Mouse (Mus musculus) forebrain, postnatal 0 days (tissue): ENCODE data around the gene Shank1. TPM values are rescaled to one million over a fixed set of nuclear protein-coding genes. Genes with fewer than 3 reads are reported as not detected.

Source experiments
- ATAC-seq: fragments of 200-750 bp; cut with Nextera tagmentation; 2 replicates; pipeline ENCODE4 v1.8.0; 2017; ENCODE audit warnings: mild to moderate bottlenecking, moderate library complexity
- DNase-seq: peaks from one replicate; pipeline ENCODE4 v3.0.0-alpha.2; 2015
- H3K27ac ChIP-seq: fragments of 300-500 bp; sonication (generic); 2 replicates; pipeline ENCODE4 v1.5.1; 2014; ENCODE audit warnings: low read depth, mild to moderate bottlenecking, antibody characterized with exemption, low read length, moderate library complexity, mixed read lengths
- H3K27me3 ChIP-seq: fragments of 300-500 bp; sonication (generic); 2 replicates; pipeline ENCODE4 v1.6.1; 2014; ENCODE audit warnings: mild to moderate bottlenecking, low read length, mixed read lengths; ENCODE audit not compliant: insufficient read depth
- H3K36me3 ChIP-seq: fragments of 300-500 bp; sonication (generic); 2 replicates; pipeline ENCODE4 v1.6.1; 2014; ENCODE audit warnings: mild to moderate bottlenecking, moderate library complexity; ENCODE audit not compliant: insufficient read depth
- H3K4me1 ChIP-seq: fragments of 300-500 bp; sonication (generic); 2 replicates; pipeline ENCODE4 v1.6.1; 2014; ENCODE audit warnings: antibody characterized with exemption; ENCODE audit not compliant: insufficient read depth
- H3K4me2 ChIP-seq: fragments of 300-500 bp; sonication (generic); 2 replicates; pipeline ENCODE4 v1.6.1; 2014; ENCODE audit warnings: low read depth, mild to moderate bottlenecking, moderate library complexity
- H3K4me3 ChIP-seq: fragments of 300-500 bp; sonication (generic); 2 replicates; pipeline ENCODE4 v1.5.1; 2014; ENCODE audit warnings: low read depth, low read length, mixed read lengths
- H3K9ac ChIP-seq: fragments of 300-500 bp; sonication (generic); 2 replicates; pipeline ENCODE4 v1.6.1; 2014; ENCODE audit warnings: mild to moderate bottlenecking
- H3K9me3 ChIP-seq: fragments of 300-500 bp; sonication (generic); 2 replicates; pipeline ENCODE4 v1.6.1; 2016; ENCODE audit warnings: low read length
- CTCF ChIP-seq: sonication (generic); IDR thresholded peaks from 2 replicates; pipeline ENCODE4 v1.5.1; 2016; ENCODE audit warnings: antibody characterized with exemption, control low read depth, low read depth
- WGBS: fragments of 180-500 bp; shearing (Covaris S2); extraction: QIAGEN DNeasy Blood & Tissue Kit; methylation state at CpG from one replicate; pipeline ENCODE4 v1.1.7; 2014; 5-methylcytosine and 5-hydroxymethylcytosine counted together
- polyA plus RNA-seq: library from polyadenylated mRNA; unstranded; fragments of >200 nt; fragmentation: Nextera tagmentation; extraction: Ambion mirVana; gene quantifications from 2 replicates; pipeline ENCODE4 v1.2.1, GENCODE M21; 2015
- total RNA-seq: library from RNA; depleted of rRNA; stranded (reverse); fragments of >200 nt; gene quantifications from 2 replicates; pipeline ENCODE4 v1.2.3, GENCODE M21; 2014

Gene Shank1
- total and polyA plus RNA-seq, 2 experiments from 2014 or later: 29.7 to 34.2 TPM

- TF ChIP-seq CTCF: no peak
- H3K4me1 ChIP-seq: no peaks in the 10 kb centered on the region
- peaks cover 13% of the 10 kb centered on the region; the same call in 1 of the 2 replicates for H3K27me3 ChIP-seq
- WGBS: 4% methylated on average over 24 of the region's 26 CpGs
- H3K36me3 ChIP-seq: peaks cover 14% of the 10 kb centered on the region
- H3K4me3 ChIP-seq: peak overlapping the region; percentile 47
- H3K27ac ChIP-seq: peak overlapping the region; percentile 75
- H3K9ac ChIP-seq: peak overlapping the region; percentile 51
- DNase-seq: peak; percentile 63
- ATAC-seq: peak; percentile 20
- no peaks in the 10 kb centered on the region for H3K9me3 ChIP-seq
- H3K4me2 ChIP-seq: peak overlapping the region; percentile 86
These were observed 49.0 kb downstream of the Shank1 start for GRCm38 (mm10) chr7:44358886-44359654.

DNA sequence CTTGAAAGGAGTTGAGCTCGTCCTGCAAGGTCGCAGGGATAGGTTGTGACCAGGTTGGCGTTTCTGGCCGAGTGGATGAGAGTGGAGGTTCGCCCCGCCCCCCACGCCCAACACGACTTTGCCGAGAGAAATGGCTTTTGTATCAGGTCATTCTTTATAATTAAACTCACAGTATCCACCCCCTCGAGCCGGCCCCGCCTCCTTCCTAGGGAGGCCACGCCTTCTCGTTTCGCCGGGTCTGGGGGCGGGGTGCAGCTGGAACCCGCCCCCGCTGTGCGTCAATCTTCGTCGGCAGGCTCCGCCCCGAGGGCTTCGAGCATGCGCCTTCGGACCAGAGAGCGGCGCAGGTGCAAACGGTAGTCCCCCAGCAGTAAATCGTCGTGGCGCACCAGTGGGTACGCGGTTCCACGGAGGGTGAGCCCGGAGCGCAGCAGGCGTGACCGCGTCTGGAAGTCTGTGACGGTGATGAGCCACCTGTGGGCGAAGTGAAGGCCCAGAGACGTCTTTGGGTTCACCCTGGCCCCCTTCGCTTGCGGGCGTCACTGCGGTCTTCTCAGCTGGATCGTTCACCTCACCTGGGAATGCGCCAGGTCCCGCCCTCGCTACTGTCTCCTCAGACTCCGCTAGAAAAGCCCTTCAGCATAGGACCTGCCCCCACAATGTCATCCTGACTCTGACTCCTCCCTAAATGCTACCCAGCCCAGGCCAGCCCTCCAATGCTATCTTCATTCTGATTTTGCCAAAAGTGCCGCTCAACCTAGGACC lies 50.0 kb downstream of the Shank1 start:
- H3K27me3 ChIP-seq: peaks cover 13% of the 10 kb centered on the region; the same call in 1 of the 2 replicates

GRCm38 (mm10) chr7:44360792-44361301 lies 50.8 kb downstream of the Shank1 start:
- peaks cover 5% of the 10 kb centered on the region; the same call in 1 of the 2 replicates for H3K36me3 ChIP-seq
- TF ChIP-seq CTCF: peak; percentile 26; the same call in 1 of the 2 replicates
- WGBS: 6% methylated on average over 21 of the region's 21 CpGs
- no peaks in the 10 kb centered on the region for H3K9me3 ChIP-seq
- peak overlapping the region; percentile 47 for H3K4me3 ChIP-seq
- peak; percentile 21 for ATAC-seq
- H3K27me3 ChIP-seq: peaks cover 13% of the 10 kb centered on the region; the same call in 1 of the 2 replicates
- H3K4me1 ChIP-seq: no peaks in the 10 kb centered on the region
- peak overlapping the region; percentile 51; the same call in 1 of the 2 replicates for H3K9ac ChIP-seq
- 0 out of 2 replicates have a peak overlapping the region, but pooled peaks have one; percentile 75 for H3K27ac ChIP-seq
- H3K4me2 ChIP-seq: peak overlapping the region; percentile 86
- DNase-seq: peak; percentile 56

More for the DNA sequence above, 50.0 kb downstream of the Shank1 start:
- Histone ChIP-seq H3K4me3 (peak overlapping the region; percentile 47), H3K36me3 (peaks cover 5% of the 10 kb centered on the region; the same call in 1 of the 2 replicates), H3K9ac (peak overlapping the region; percentile 51), H3K4me2 (peak overlapping the region; percentile 86), H3K9me3 (no peaks in the 10 kb centered on the region), H3K27ac (peak overlapping the region; percentile 75), H3K4me1 (no peaks in the 10 kb centered on the region)
- peak; percentile 97 for DNase-seq
- TF ChIP-seq CTCF: peak; percentile 36
- peak; percentile 79 for ATAC-seq
- under 1% methylated on average over 52 of the region's 54 CpGs for WGBS

DNA sequence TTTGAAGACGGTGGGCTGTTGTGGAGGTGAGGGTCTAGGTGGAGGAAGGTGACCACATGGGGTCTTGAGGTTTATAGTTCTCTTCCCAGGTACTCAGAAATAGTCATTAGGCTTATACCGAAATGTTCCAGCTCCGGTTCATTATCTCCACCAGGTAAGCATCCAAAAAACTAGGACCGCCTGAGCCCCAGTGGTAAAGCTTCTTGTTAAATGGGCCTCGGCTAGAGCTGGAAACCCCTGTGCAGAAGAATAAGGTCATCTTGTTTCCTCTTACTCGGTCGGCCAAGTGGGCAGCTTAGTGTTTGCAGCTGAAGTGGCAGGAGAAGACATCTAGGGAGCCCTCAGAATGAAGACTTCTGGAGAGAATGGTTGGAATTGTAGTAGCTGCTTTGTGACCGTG lies 62.6 kb downstream of the Shank1 start:
- DNase-seq (no peak), ATAC-seq (no peak)
- TF ChIP-seq CTCF: no peak
- Histone ChIP-seq H3K36me3 (no peaks in the 10 kb centered on the region), H3K4me1 (no peaks in the 10 kb centered on the region), H3K4me3 (no peak overlapping the region), H3K9me3 (no peaks in the 10 kb centered on the region), H3K27me3 (no peaks in the 10 kb centered on the region), H3K27ac (no peak overlapping the region), H3K9ac (no peak overlapping the region), H3K4me2 (no peak overlapping the region)
- WGBS: 93% methylated on average over 8 of the region's 8 CpGs

DNA sequence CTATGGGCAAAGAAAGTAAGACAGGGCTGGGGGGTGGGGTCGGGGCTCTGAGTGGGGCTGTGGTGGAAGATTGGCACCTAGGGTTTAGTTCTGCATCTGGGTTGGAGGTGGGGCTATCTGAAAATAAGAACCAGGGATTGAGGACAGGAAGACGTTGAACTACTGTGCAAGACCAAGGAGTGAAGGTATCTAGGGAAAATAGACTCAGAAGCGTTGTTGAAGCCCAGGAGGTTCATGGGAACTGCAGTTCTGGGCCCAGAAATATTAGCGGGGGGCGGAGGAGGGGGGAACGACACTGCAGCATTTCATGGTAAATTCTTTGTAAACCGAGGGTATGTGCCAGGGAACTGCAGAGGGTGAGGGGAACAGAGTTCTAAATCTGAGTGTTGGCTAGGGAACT lies 63.4 kb downstream of the Shank1 start:
- Histone ChIP-seq H3K4me1 (no peaks in the 10 kb centered on the region), H3K9ac (peak overlapping the region; percentile 56), H3K27ac (no peak overlapping the region), H3K4me2 (peak overlapping the region; percentile 82), H3K4me3 (peak overlapping the region; percentile 54), H3K9me3 (no peaks in the 10 kb centered on the region), H3K36me3 (no peaks in the 10 kb centered on the region), H3K27me3 (no peaks in the 10 kb centered on the region)
- WGBS: 17% methylated on average over 7 of the region's 7 CpGs
- ATAC-seq (no peak), DNase-seq (no peak)
- TF ChIP-seq CTCF: no peak

DNA sequence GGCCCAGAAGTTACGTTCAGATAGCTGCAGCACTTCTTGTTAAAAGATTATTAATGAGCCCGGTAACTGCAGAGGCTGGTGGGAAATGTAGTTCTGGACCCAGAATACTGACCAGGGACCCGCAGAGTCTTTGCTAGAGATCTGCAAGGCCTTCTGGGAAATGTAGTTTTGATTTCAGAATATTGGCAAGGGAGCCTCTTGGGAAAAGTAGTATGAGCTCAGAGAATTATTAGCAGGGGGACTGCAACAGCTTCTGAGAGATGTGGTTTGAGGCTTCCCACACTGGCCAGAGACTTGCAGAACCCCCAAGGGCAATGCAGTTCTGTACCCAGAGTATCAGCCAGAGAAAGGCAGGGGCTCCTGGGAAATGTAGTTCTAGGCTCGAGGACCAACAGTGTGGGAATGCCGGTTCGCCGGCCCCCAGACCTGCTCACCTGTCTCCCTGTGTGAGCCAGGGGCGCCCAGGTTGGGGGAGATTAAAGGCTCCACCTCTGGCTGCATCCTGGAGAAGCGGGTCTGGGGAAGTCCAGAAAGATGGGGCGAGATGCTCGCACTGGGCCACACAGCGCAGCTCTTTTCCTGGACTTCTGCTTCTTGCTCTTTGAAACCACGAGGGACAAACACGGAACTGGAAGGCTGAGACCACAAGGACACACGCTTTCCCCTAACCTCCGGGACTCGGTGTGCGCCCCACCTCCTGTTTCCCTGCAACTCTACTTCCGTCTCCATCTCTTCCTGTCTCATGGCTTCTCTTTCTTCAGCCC lies 64.0 kb downstream of the Shank1 start:
- Histone ChIP-seq H3K4me2 (peak overlapping the region; percentile 82), H3K9ac (peak overlapping the region; percentile 56), H3K36me3 (no peaks in the 10 kb centered on the region), H3K27ac (peak overlapping the region; percentile 89), H3K9me3 (no peaks in the 10 kb centered on the region), H3K4me3 (peak overlapping the region; percentile 54), H3K4me1 (no peaks in the 10 kb centered on the region), H3K27me3 (no peaks in the 10 kb centered on the region)
- ATAC-seq: peak; percentile 93
- DNase-seq: peak; percentile 93
- TF ChIP-seq CTCF: no peak
- WGBS: under 1% methylated on average over 19 of the region's 19 CpGs
